Mouse (Mus musculus) right cerebral cortex, postnatal 25 days (tissue): ENCODE data around the gene Fermt1.

ENCODE experiments used
- DNase-seq: peaks from one replicate; pipeline ENCODE4 v3.0.0; 2022

Gene Fermt1

DNA sequence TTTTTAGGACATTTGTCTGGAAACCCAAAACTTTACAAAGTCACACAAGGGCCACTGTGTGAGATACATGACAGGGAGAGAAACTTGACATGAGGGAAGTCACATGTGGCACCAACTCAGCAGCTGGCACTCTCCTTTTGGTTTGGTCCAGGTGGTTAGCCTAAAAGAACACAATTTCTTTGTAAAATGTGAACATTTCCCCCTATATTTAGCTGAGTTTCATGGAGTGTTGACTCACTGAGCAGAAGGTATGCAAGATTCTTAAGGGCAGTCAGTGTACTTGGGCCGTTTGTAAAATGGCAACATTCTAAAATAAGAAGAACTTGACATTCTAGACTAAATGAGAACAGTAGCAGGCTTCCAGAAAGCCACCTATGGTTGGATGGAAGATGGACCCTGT is 30.9 kb downstream of the Fermt1 start:
- DNase-seq = peak; percentile 17

DNA sequence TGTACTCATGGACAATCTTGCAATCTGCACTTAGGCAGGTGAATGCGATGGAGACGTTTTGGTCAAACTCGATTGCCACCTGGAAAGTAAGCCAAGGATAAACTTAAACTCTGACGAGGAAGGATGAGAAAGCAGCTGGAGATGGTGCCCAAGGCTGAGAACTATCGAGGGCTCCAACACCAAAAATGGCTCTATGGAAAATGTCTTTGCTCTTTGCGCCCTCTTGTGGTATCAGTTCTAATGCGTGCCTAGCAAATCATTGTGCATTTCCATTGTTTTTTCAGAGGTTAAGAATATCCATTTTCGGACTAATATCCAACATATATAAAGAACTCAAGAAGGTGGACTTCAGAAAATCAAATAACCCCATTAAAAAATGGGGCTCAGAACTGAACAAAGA is 38.9 kb downstream of the Fermt1 start:
- no peak for DNase-seq

- DNase-seq = no peak
Measured at GRCm38 (mm10) chr2:132904961-132905360, 40.7 kb downstream of the Fermt1 start.

GRCm38 (mm10) chr2:132903498-132903897 is 42.2 kb downstream of the Fermt1 start:
- DNase-seq = no peak

DNA sequence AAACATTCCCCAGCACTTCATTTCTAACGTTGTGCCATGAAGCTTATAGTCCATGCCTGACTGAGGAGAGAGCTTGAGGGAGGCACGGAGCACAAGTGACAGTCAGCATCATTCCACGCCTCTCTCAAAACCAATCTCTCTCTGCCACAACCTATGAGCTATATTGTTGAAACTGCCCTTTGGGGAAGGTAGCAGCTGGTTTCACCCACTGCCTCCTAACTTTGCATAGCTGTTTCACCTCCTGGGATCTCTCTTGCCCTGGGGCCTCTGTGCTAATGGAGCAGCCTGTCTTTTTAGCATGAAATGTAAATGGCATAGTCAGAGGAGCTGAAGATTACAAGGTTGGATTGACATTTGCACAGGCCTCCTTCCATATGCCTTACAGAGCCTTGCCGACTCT is 43.6 kb downstream of the Fermt1 start:
- DNase-seq = no peak

GRCm38 (mm10) chr2:132901636-132902035 is 44.1 kb downstream of the Fermt1 start:
- no peak for DNase-seq

DNA sequence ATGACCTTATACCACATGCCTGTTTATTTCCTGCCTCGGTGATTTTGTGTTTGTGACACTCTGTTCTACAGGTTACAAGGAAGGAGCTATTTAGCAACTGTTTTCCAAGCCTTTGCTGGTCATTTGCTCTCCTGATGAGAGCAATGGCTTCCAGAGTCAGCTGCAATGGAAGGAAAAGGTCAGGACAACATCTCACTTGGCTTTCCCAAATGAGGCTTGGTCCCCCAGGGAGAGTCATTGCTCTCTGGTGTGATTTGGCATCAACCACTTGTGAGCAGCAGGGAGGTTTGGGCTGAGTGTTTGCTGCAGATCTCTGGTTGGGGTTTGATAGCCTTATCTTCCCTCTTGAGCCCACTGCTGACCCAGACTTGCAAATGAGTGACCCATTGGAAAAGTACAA is 45.1 kb downstream of the Fermt1 start:
- no peak for DNase-seq

DNA sequence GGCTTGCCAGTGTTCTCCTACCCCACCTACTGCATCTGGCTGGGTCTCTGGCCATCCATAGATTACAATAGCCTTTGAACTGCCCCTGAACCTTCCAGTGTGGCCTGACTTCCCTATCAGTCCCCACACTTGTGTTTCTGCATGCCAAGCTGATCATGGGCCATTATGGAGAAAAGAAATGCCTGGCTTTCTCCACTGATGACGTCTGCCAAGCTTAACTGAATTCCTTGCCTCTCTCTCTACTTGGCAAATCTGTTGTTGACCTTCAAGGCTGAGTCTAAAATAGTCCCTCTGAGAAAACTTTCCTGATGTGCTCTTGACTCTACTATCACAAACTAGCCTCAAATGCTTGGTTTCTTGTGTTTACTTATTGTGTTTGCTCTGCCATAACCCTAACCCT is 47.5 kb downstream of the Fermt1 start:
- no peak for DNase-seq

GRCm38 (mm10) chr2:132893826-132894225 is 51.9 kb downstream of the Fermt1 start:
- no peak for DNase-seq

DNA sequence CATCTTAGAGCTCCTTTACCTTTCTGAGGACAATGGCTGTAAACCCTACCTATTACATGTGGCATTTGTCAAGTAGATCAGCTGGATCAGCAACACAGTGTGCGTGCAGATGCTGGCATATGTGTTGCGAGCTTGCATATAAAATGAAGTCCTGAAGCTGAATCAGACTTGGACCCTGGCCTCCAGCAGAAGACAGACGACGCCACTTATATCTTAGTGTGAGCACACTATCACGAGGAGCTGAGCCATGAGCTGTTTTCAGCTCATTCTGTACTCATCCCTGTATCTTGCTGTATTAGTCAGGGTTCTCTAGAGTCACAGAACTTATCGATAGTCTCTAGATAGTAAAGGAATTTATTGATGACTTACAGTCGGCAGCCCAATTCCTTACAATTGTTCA is 60.4 kb downstream of the Fermt1 start:
- no peak for DNase-seq

DNA sequence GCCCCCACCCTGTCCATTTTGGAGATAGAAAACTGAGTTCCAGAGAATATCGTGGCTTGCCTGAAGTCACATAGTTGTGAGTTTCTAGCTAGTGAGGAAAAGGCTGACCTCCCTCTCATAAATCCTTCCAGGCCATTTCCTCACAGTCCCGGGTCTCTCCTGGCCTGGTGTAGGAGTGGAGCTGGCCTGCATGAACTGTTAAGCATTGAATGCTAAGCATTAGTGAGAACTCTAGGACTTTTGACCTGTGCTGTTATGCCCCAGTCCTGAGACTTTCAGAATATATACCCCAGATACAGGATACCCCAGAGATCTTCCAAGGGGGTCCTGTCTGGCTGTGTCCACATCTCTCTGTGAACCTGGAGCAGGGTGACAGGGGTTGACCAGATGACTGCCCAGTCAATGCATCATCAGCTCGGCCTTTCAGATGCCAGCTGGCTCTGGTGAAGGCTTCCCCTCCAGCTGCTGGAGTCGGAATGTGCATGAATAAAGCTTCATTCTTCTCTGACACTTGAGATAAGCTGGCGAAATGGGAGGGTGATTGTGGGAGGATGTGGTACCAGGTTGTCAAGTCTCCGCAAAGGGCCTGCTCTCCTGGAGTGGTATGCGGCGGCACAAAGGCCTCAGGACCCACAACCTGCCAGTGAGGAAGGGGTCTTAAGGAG is 61.3 kb downstream of the Fermt1 start:
- no peak for DNase-seq

DNA sequence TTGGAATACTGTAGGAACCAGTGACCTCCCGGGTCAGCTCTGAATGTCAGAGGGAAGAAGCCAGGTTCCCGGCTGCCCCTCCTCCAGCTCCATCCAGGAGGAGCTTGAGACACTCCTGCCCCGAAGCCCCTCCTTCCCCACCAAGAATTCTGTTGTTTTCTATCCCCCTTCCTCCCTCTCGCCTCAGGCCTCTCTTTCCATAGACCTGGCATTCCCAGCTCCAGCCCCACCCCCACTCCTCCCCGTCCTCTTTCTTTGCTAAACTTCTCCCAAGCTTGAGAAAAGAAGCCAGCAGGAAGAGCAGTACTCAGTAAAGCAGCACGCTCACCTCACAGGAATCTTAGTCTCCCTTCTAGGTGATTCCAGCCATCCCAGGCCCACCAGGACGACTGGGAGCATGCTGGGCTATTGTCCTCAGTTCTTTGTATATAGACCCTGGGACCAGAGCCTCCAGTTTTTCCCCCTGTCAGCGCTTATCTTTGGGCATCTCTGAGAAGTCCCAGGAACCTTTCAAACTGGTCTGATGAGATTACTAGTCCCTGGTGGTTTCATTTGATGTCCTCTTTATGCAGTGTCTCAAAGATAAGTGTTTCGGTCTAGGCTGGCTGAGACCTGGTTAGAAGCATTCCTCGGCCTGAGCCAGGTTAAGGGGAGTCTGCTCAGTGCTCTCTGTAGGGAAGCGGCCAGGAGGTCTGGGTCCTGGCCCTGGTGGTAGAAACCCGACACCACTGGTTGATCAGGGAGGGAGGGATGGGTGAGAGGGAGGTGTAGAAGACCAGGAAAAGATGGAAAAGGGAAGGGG is 64.7 kb downstream of the Fermt1 start, which contains the start of gene Lrrn4:
Lrrn4 (minus strand) TSS at position 48 of the 802 bp plus-strand sequence.
- no peak for DNase-seq

DNA sequence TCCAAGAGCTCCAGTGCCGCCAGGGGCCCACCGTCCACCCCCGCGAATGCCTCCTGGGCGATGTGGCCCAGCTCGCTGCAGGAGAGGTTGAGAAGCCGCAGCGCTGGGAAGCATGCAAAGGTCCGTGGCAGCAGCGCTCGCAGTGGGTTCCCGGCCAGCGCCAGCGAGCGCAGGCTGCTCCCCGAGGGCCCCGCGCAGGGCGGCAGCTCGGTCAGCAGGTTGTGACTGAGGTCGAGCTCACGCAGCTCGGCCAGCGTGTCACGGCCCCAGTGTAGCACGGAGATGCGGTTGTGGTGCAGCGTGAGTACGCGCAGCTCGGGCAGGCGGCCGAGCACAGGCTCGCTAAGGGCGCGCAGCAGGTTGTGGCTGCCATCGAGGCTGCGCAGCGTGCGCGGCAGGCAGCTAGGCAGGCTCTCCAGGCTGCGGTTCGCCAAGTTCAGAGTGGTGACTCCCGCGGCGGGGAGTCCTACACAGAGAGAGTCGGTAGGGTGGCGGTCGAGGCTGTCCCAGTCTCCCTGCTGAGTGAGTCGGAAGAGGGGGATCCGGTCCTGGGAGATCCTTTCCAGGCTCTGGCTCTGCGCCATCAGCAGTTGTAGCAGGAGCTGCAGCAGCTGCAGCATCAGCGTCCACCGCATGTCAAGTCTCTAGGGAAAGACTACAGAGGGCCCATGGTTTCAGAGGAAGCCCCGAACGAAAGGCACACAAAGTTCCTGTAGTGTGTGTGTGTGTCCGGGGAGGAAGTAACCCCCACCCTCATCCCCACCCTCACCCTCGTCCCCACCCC is 66.3 kb downstream of the Fermt1 start:
- DNase-seq = peak; percentile 28

GRCm38 (mm10) chr2:132876991-132877390 is 68.7 kb downstream of the Fermt1 start:
- no peak for DNase-seq

DNA sequence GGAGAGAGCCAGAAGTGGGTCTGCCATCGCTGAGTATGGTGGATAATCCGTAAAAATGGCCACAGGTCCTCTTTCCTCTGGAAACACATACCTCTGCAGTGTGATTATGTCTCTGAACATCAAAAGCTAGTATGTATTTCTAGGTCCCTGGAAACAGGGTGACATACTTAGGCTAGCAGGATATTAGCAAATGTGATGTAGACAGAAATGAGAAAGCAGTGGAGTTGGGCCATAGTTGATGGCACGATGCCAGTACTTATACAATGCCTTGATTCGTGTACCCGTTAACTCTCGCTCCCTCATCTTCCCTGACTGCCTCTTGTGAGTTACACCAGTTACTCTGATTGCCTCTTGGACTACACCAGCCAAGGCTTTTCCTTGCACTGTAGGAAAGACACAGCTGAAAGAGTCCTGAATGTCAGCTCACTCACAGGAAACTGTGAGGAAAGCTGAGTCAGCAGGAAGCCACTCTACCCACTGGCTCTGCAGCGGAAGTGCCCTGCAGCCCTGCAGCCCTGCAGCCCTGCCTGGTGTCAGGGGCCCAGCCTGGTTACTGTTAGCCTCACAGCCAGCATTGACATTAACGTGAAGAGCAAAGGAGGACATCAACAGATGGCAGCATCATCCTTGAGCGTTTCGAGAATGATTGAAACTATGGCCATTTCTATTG is 71.9 kb downstream of the Fermt1 start:
- no peak for DNase-seq

- no peak for DNase-seq
Measured at GRCm38 (mm10) chr2:132871663-132872062, 74.0 kb downstream of the Fermt1 start.

- no peak for DNase-seq
Measured at GRCm38 (mm10) chr2:132870286-132870685, 75.4 kb downstream of the Fermt1 start.

GRCm38 (mm10) chr2:132869682-132870081 is 76.0 kb downstream of the Fermt1 start:
- DNase-seq = no peak

GRCm38 (mm10) chr2:132867521-132867920 is 78.2 kb downstream of the Fermt1 start:
- DNase-seq = no peak

DNA sequence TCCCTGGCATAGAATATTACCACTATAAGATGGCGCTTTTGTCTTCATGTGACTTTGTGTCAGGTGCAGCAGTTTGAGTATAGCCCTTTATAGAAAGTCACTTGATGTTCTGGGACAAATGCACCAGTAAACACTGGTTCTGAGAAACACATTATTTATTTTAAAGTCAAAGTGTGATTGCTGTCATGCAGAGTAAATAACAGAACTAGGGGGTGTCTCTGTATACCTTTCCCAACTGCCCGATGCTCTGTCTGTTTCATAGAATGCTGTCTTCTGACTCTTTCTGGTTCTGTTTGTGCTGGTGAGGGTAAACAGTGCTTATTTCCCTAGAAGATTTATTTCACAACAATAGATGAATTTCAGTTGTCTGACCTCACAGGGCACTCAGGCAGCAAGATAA is 82.4 kb downstream of the Fermt1 start:
- no peak for DNase-seq

GRCm38 (mm10) chr2:132861456-132861855 is 84.2 kb downstream of the Fermt1 start:
- no peak for DNase-seq

GRCm38 (mm10) chr2:132860435-132860834 is 85.3 kb downstream of the Fermt1 start:
- no peak for DNase-seq

GRCm38 (mm10) chr2:132856333-132856732 is 89.4 kb downstream of the Fermt1 start:
- no peak for DNase-seq
